Mouse (Mus musculus) forebrain, embryonic 10.5 days (tissue): ENCODE results near the gene Tnk1. TPM values are rescaled to one million over a fixed set of nuclear protein-coding genes. Genes with fewer than 3 reads are reported as not detected.
"Not testable (repeated sequence)": the region's sequence is repeated elsewhere in the genome, so short reads cannot be mapped to it uniquely, and the experiment has no call there.

Experiments
- DNase-seq: peaks from one replicate; pipeline ENCODE4 v3.0.0-alpha.2; 2017; ENCODE audit warnings: low spot score; ENCODE audit errors: extremely low spot score
- H3K27ac ChIP-seq: fragments of 300-500 bp; sonication (generic); 2 replicates; pipeline ENCODE4 v1.5.1; 2016; ENCODE audit warnings: mild to moderate bottlenecking
- H3K27me3 ChIP-seq: fragments of 300-500 bp; sonication (generic); 2 replicates; pipeline ENCODE4 v1.6.1; 2016; ENCODE audit warnings: mild to moderate bottlenecking; ENCODE audit not compliant: poor library complexity, severe bottlenecking
- H3K36me3 ChIP-seq: fragments of 300-500 bp; sonication (generic); replicated peaks from 2 replicates; pipeline ENCODE4 v1.6.1; 2016; ENCODE audit warnings: mild to moderate bottlenecking, moderate library complexity
- H3K4me1 ChIP-seq: fragments of 300-500 bp; sonication (generic); 2 replicates; pipeline ENCODE4 v1.6.1; 2016
- H3K4me3 ChIP-seq: fragments of 300-500 bp; sonication (generic); 2 replicates; pipeline ENCODE4 v1.5.1; 2016; ENCODE audit warnings: mild to moderate bottlenecking, moderate library complexity
- H3K9me3 ChIP-seq: fragments of 300-500 bp; sonication (generic); 2 replicates; pipeline ENCODE4 v1.6.1; 2016; ENCODE audit warnings: mild to moderate bottlenecking, moderate library complexity
- WGBS: fragments of 180-500 bp; shearing (Covaris S2); methylation state at CpG from one replicate; pipeline ENCODE4 v1.1.7; 2016; 5-methylcytosine and 5-hydroxymethylcytosine counted together
- polyA plus RNA-seq: library from polyadenylated mRNA; unstranded; fragments of >200 nt; fragmentation: Nextera tagmentation; extraction: Ambion mirVana; gene quantifications from 2 replicates; pipeline ENCODE4 v1.2.1, GENCODE M21; 2016

Tnk1 gene
- polyA plus RNA-seq, 1 experiment from 2014 or later: 1.9 TPM

- 71% methylated on average over 7 of the region's 7 CpGs for WGBS
- Histone ChIP-seq H3K27me3 (peaks cover 16% of the 10 kb centered on the region), H3K4me1 (peaks cover 54% of the 10 kb centered on the region)
Observed at GRCm38 (mm10) chr11:69876186-69876585, 17.7 kb upstream of the Tnk1 start.

GRCm38 (mm10) chr11:69872451-69872850, 13.9 kb upstream of the Tnk1 start:
- Histone ChIP-seq H3K27me3 (no peaks in the 10 kb centered on the region), H3K27ac (no peak overlapping the region), H3K4me3 (no peak overlapping the region), H3K9me3 (no peaks in the 10 kb centered on the region), H3K4me1 (peaks cover 16% of the 10 kb centered on the region), H3K36me3 (no peaks in the 10 kb centered on the region)
- no peak for DNase-seq
- 88% methylated on average over 4 of the region's 4 CpGs for WGBS

More at GRCm38 (mm10) chr11:69876186-69876585, 17.7 kb upstream of the Tnk1 start:
- H3K9me3 ChIP-seq: no peaks in the 10 kb centered on the region
- no peak overlapping the region for H3K4me3 ChIP-seq
- DNase-seq: no peak
- H3K36me3 ChIP-seq: no peaks in the 10 kb centered on the region
- H3K27ac ChIP-seq: 0 out of 2 replicates have a peak overlapping the region, but pooled peaks have one; percentile 75

- no peaks in the 10 kb centered on the region for H3K27me3 ChIP-seq
- 89% methylated on average over 7 of the region's 7 CpGs for WGBS
- no peaks in the 10 kb centered on the region for H3K36me3 ChIP-seq
- no peak overlapping the region for H3K27ac ChIP-seq
- peaks cover 10% of the 10 kb centered on the region for H3K4me1 ChIP-seq
- H3K4me3 ChIP-seq: no peak overlapping the region
- H3K9me3 ChIP-seq: no peaks in the 10 kb centered on the region
- no peak for DNase-seq
Observed at GRCm38 (mm10) chr11:69871822-69872221, 13.3 kb upstream of the Tnk1 start.

- no peak overlapping the region for H3K27ac ChIP-seq
- H3K36me3 ChIP-seq: no peaks in the 10 kb centered on the region
- no peak overlapping the region for H3K4me3 ChIP-seq
- WGBS: 87% methylated on average over 2 of the region's 2 CpGs
- H3K9me3 ChIP-seq: no peaks in the 10 kb centered on the region
- H3K4me1 ChIP-seq: no peaks in the 10 kb centered on the region
- no peak for DNase-seq
- H3K27me3 ChIP-seq: no peaks in the 10 kb centered on the region
Observed at GRCm38 (mm10) chr11:69870289-69871069, 11.9 kb upstream of the Tnk1 start.

- no peak for DNase-seq
- peaks cover 3% of the 10 kb centered on the region; the same call in 1 of the 2 replicates for H3K4me1 ChIP-seq
- 73% methylated on average over 9 of the region's 9 CpGs for WGBS
- no peaks in the 10 kb centered on the region for H3K27me3 ChIP-seq
- no peak overlapping the region for H3K27ac ChIP-seq
- no peaks in the 10 kb centered on the region for H3K36me3 ChIP-seq
- no peak overlapping the region for H3K4me3 ChIP-seq
- no peaks in the 10 kb centered on the region for H3K9me3 ChIP-seq
Observed at GRCm38 (mm10) chr11:69867335-69867734, 8.8 kb upstream of the Tnk1 start.

- 89% methylated on average over 9 of the region's 9 CpGs for WGBS
- H3K36me3 ChIP-seq: no peaks in the 10 kb centered on the region
- no peak overlapping the region for H3K4me3 ChIP-seq
- peaks cover 3% of the 10 kb centered on the region; the same call in 1 of the 2 replicates for H3K4me1 ChIP-seq
- DNase-seq: no peak
- no peaks in the 10 kb centered on the region for H3K27me3 ChIP-seq
- no peak overlapping the region for H3K27ac ChIP-seq
- H3K9me3 ChIP-seq: no peaks in the 10 kb centered on the region
Observed at GRCm38 (mm10) chr11:69865561-69865960, 7.0 kb upstream of the Tnk1 start.

- Histone ChIP-seq H3K27me3 (peaks cover 11% of the 10 kb centered on the region), H3K36me3 (no peaks in the 10 kb centered on the region), H3K9me3 (no peaks in the 10 kb centered on the region), H3K27ac (peak overlapping the region; percentile 3; the same call in 1 of the 2 replicates), H3K4me3 (no peak overlapping the region), H3K4me1 (peaks cover 3% of the 10 kb centered on the region; the same call in 1 of the 2 replicates)
- WGBS: 65% methylated on average over 8 of the region's 8 CpGs
- DNase-seq: no peak
Observed at GRCm38 (mm10) chr11:69864138-69864860, 5.8 kb upstream of the Tnk1 start.

- not testable (repeated sequence) for H3K4me1 ChIP-seq, H3K27ac ChIP-seq, DNase-seq, H3K9me3 ChIP-seq, H3K36me3 ChIP-seq, H3K4me3 ChIP-seq
- 85% methylated on average over 3 of the region's 3 CpGs for WGBS
- peaks cover 17% of the 10 kb centered on the region for H3K27me3 ChIP-seq
Observed at GRCm38 (mm10) chr11:69863729-69864128, 5.2 kb upstream of the Tnk1 start.

- Histone ChIP-seq H3K9me3 (no peaks in the 10 kb centered on the region), H3K27ac (peak overlapping the region; percentile 72), H3K36me3 (peaks cover 26% of the 10 kb centered on the region), H3K27me3 (peaks cover 49% of the 10 kb centered on the region), H3K4me3 (peak overlapping the region; percentile 23), H3K4me1 (peaks cover 37% of the 10 kb centered on the region)
- WGBS: 21% methylated on average over 16 of the region's 16 CpGs
- DNase-seq: peak; percentile 66
Observed at GRCm38 (mm10) chr11:69855347-69855746, 3.2 kb downstream of the Tnk1 start.

GRCm38 (mm10) chr11:69854680-69855079, 3.9 kb downstream of the Tnk1 start:
- no peaks in the 10 kb centered on the region for H3K9me3 ChIP-seq
- peaks cover 33% of the 10 kb centered on the region for H3K36me3 ChIP-seq
- H3K4me3 ChIP-seq: peak overlapping the region; percentile 23; the same call in 1 of the 2 replicates
- no peak for DNase-seq
- H3K4me1 ChIP-seq: peaks cover 39% of the 10 kb centered on the region
- H3K27me3 ChIP-seq: peaks cover 43% of the 10 kb centered on the region
- peak overlapping the region; percentile 72 for H3K27ac ChIP-seq
- WGBS: 88% methylated on average over 10 of the region's 10 CpGs

GRCm38 (mm10) chr11:69853994-69854393, 4.5 kb downstream of the Tnk1 start:
- H3K27me3 ChIP-seq: peaks cover 36% of the 10 kb centered on the region
- H3K27ac ChIP-seq: peak overlapping the region; percentile 56
- no peak for DNase-seq
- 80% methylated on average over 7 of the region's 7 CpGs for WGBS
- peaks cover 40% of the 10 kb centered on the region for H3K36me3 ChIP-seq
- H3K9me3 ChIP-seq: no peaks in the 10 kb centered on the region
- H3K4me3 ChIP-seq: no peak overlapping the region
- H3K4me1 ChIP-seq: peaks cover 39% of the 10 kb centered on the region

GRCm38 (mm10) chr11:69850754-69851153, 7.8 kb downstream of the Tnk1 start:
- 83% methylated on average over 8 of the region's 8 CpGs for WGBS
- Histone ChIP-seq H3K36me3 (peaks cover 55% of the 10 kb centered on the region), H3K4me3 (no peak overlapping the region), H3K27me3 (peaks cover 3% of the 10 kb centered on the region; the same call in 1 of the 2 replicates), H3K9me3 (no peaks in the 10 kb centered on the region), H3K4me1 (peaks cover 57% of the 10 kb centered on the region), H3K27ac (no peak overlapping the region)
- DNase-seq: no peak

- H3K27ac ChIP-seq: no peak overlapping the region
- H3K4me1 ChIP-seq: peaks cover 56% of the 10 kb centered on the region
- DNase-seq: no peak
- 92% methylated on average over 15 of the region's 15 CpGs for WGBS
- no peaks in the 10 kb centered on the region for H3K27me3 ChIP-seq
- H3K4me3 ChIP-seq: no peak overlapping the region
- no peaks in the 10 kb centered on the region for H3K9me3 ChIP-seq
- H3K36me3 ChIP-seq: peaks cover 55% of the 10 kb centered on the region
Observed at GRCm38 (mm10) chr11:69849884-69850283, 8.6 kb downstream of the Tnk1 start.
